Mouse (Mus musculus) MEL (cell line): ENCODE measurements around the gene Gm7714. TPM values are rescaled to one million over a fixed set of nuclear protein-coding genes. Genes with fewer than 3 reads are reported as not detected.

Source experiments
- DNase-seq: peaks from one replicate; pipeline ENCODE4 v3.0.0; 2011; ENCODE audit warnings: low read depth, low spot score
- H3K27ac ChIP-seq: 2 replicates; pipeline ENCODE4 v1.5.1; 2012; ENCODE audit warnings: low read depth, mild to moderate bottlenecking, control low read depth, low read length, moderate library complexity; ENCODE audit not compliant: control insufficient read depth
- H3K27me3 ChIP-seq, 2 experiments: fragments of 150-350 bp in 1 of 2; sonication (generic) in 1 of 2; 2 replicates each; pipeline ENCODE4 v1.6.1; 2012; ENCODE audit warnings: low read length in 2 of 2, mild to moderate bottlenecking in 2 of 2, improper control_type of control experiment in 1 of 2, moderate library complexity in 1 of 2; ENCODE audit not compliant: insufficient read depth in 2 of 2, control insufficient read depth in 1 of 2
- H3K36me3 ChIP-seq, 2 experiments: 2 replicates each; pipeline ENCODE4 v1.6.1; 2012 to 2014; ENCODE audit warnings: low read length in 2 of 2, improper control_type of control experiment in 1 of 2, inconsistent platforms in 1 of 2, mild to moderate bottlenecking in 1 of 2; ENCODE audit not compliant: insufficient read depth in 2 of 2, control insufficient read depth in 1 of 2
- H3K4me1 ChIP-seq, 2 experiments: fragments of 150-350 bp in 1 of 2; sonication (generic) in 1 of 2; 2 replicates each; pipeline ENCODE4 v1.6.1; 2012; ENCODE audit warnings: low read length in 2 of 2, improper control_type of control experiment in 1 of 2, mild to moderate bottlenecking in 1 of 2; ENCODE audit not compliant: insufficient read depth in 2 of 2, control insufficient read depth in 1 of 2
- H3K4me3 ChIP-seq, 2 experiments: fragments of 150-350 bp in 1 of 2; sonication (generic) in 1 of 2; 2 replicates each; pipeline ENCODE4 v1.5.1; 2012; ENCODE audit warnings: low read depth in 2 of 2, low read length in 2 of 2, mild to moderate bottlenecking in 2 of 2, moderate library complexity in 2 of 2, control low read depth in 1 of 2, improper control_type of control experiment in 1 of 2; ENCODE audit not compliant: control insufficient read depth in 1 of 2, insufficient read depth in 1 of 2
- H3K79me2 ChIP-seq: 2 replicates; pipeline ENCODE4 v1.6.1; 2012; ENCODE audit warnings: mild to moderate bottlenecking, low read length, moderate library complexity; ENCODE audit not compliant: control insufficient read depth, poor library complexity, insufficient read depth
- H3K9ac ChIP-seq: 2 replicates; pipeline ENCODE4 v1.6.1; 2012; ENCODE audit warnings: low read depth, mild to moderate bottlenecking, control low read depth, low read length, moderate library complexity; ENCODE audit not compliant: control insufficient read depth, poor library complexity, severe bottlenecking
- H3K9me3 ChIP-seq: fragments of 150-350 bp; sonication (generic); replicated peaks from 2 replicates; pipeline ENCODE4 v1.6.1; 2012; ENCODE audit warnings: mild to moderate bottlenecking, low read length, improper control_type of control experiment, moderate library complexity; ENCODE audit not compliant: insufficient read depth
- CTCF ChIP-seq, 3 experiments: IDR thresholded peaks in 2 of 3; conservative IDR thresholded peaks in 1 of 3; 2 replicates each; pipeline ENCODE4 v1.5.1; 2011 to 2012; ENCODE audit warnings: low read length in 3 of 3, low read depth in 2 of 3, mild to moderate bottlenecking in 2 of 3, improper control_type of control experiment in 1 of 3, inconsistent platforms in 1 of 3, mixed read lengths in 1 of 3, moderate library complexity in 1 of 3; ENCODE audit not compliant: control insufficient read depth in 1 of 3, insufficient read depth in 1 of 3, poor library complexity in 1 of 3, severe bottlenecking in 1 of 3
- E2F4 ChIP-seq: IDR thresholded peaks from 2 replicates; pipeline ENCODE4 v1.6.1; 2011; ENCODE audit warnings: low read depth, low read length, improper control_type of control experiment, borderline replicate concordance
- EP300 ChIP-seq, 2 experiments: IDR thresholded peaks; 2 replicates each; pipeline ENCODE4 v1.6.1; 2011; ENCODE audit warnings: improper control_type of control experiment in 2 of 2, low read length in 2 of 2, low read depth in 1 of 2, mild to moderate bottlenecking in 1 of 2
- ETS1 ChIP-seq: IDR thresholded peaks from 2 replicates; pipeline ENCODE4 v1.6.1; 2012; ENCODE audit warnings: low read depth, mild to moderate bottlenecking, inconsistent platforms, low read length, improper control_type of control experiment, moderate library complexity
- HCFC1 ChIP-seq: IDR thresholded peaks from 2 replicates; pipeline ENCODE4 v1.6.1; 2012; ENCODE audit warnings: low read depth, mild to moderate bottlenecking, inconsistent platforms, low read length, improper control_type of control experiment, moderate library complexity
- MAFK ChIP-seq: IDR thresholded peaks from 2 replicates; pipeline ENCODE4 v1.6.1; 2011; ENCODE audit warnings: low read depth, mild to moderate bottlenecking, low read length, improper control_type of control experiment, borderline replicate concordance
- MEF2A ChIP-seq: IDR thresholded peaks from 2 replicates; pipeline ENCODE4 v1.6.1; 2014; ENCODE audit warnings: low read depth, mild to moderate bottlenecking, inconsistent platforms, low read length, improper control_type of control experiment; ENCODE audit not compliant: poor library complexity, insufficient replicate concordance, severe bottlenecking; ENCODE audit errors: extremely low read depth
- MYB ChIP-seq: IDR thresholded peaks from 2 replicates; pipeline ENCODE4 v1.6.1; 2011; ENCODE audit warnings: mild to moderate bottlenecking, low read depth, low read length, improper control_type of control experiment
- MYC ChIP-seq: IDR thresholded peaks from 2 replicates; pipeline ENCODE4 v1.6.1; 2011; ENCODE audit warnings: low read depth, mild to moderate bottlenecking, low read length, improper control_type of control experiment, moderate library complexity
- NELFE ChIP-seq: IDR thresholded peaks from 2 replicates; pipeline ENCODE4 v1.6.1; 2011; ENCODE audit warnings: low read depth, low read length, improper control_type of control experiment
- NRF1 ChIP-seq: IDR thresholded peaks from 2 replicates; pipeline ENCODE4 v1.6.1; 2014; ENCODE audit warnings: low read depth, mild to moderate bottlenecking, inconsistent platforms, low read length, improper control_type of control experiment, moderate library complexity; ENCODE audit not compliant: poor library complexity, insufficient read depth, severe bottlenecking
- POLR2AphosphoS5 ChIP-seq: IDR thresholded peaks from 2 replicates; pipeline ENCODE4 v1.6.1; 2012; ENCODE audit warnings: low read depth, borderline replicate concordance, mild to moderate bottlenecking, inconsistent platforms, low read length, moderate library complexity, mixed read lengths
- RAD21 ChIP-seq: IDR thresholded peaks from 2 replicates; pipeline ENCODE4 v1.6.1; 2011; ENCODE audit warnings: mild to moderate bottlenecking, low read depth, low read length, improper control_type of control experiment
- SIN3A ChIP-seq: IDR thresholded peaks from 2 replicates; pipeline ENCODE4 v1.6.1; 2012; ENCODE audit warnings: low read length, improper control_type of control experiment, inconsistent platforms
- TBP ChIP-seq: IDR thresholded peaks from 2 replicates; pipeline ENCODE4 v1.8.0; 2011; ENCODE audit warnings: low read depth, low read length, improper control_type of control experiment
- TCF12 ChIP-seq: IDR thresholded peaks from 2 replicates; pipeline ENCODE4 v1.6.1; 2014; ENCODE audit warnings: low read depth, mild to moderate bottlenecking, inconsistent platforms, low read length, improper control_type of control experiment, moderate library complexity
- UBTF ChIP-seq: IDR thresholded peaks from 2 replicates; pipeline ENCODE4 v1.6.1; 2012; ENCODE audit warnings: low read depth, mild to moderate bottlenecking, inconsistent platforms, low read length, improper control_type of control experiment, moderate library complexity, borderline replicate concordance; ENCODE audit not compliant: insufficient read depth
- ZC3H11A ChIP-seq: IDR thresholded peaks from 2 replicates; pipeline ENCODE4 v1.6.1; 2012; ENCODE audit warnings: low read depth, mild to moderate bottlenecking, inconsistent platforms, low read length, improper control_type of control experiment
- ZMIZ1 ChIP-seq: IDR thresholded peaks from 2 replicates; pipeline ENCODE4 v1.6.1; 2012; ENCODE audit warnings: low read depth, mild to moderate bottlenecking, inconsistent platforms, low read length, improper control_type of control experiment, moderate library complexity
- ZNF384 ChIP-seq: IDR thresholded peaks from 2 replicates; pipeline ENCODE4 v1.6.1; 2012; ENCODE audit warnings: low read depth, mild to moderate bottlenecking, inconsistent platforms, low read length, improper control_type of control experiment
- polyA plus RNA-seq, 2 experiments: library from polyadenylated mRNA; stranded (reverse) in 1 of 2; unstranded in 1 of 2; fragments of >175 nt in 1 of 2; fragments of >200 nt in 1 of 2; gene quantifications; 2 replicates each; pipeline versions ENCODE4 v1.2.1 to v1.2.4; 2012; ENCODE audit warnings: low replicate concordance in 2 of 2, low read depth in 1 of 2; ENCODE audit not compliant: insufficient read length in 2 of 2, insufficient read depth in 1 of 2, missing spikeins in 1 of 2
- total RNA-seq: library from RNA; depleted of rRNA; stranded (reverse); fragments of 300-350 nt; gene quantifications from 2 replicates; pipeline ENCODE4 v1.2.3, GENCODE M21; 2012; rRNA removed

The Gm7714 gene
- total and polyA plus RNA-seq, 3 experiments = not detected

DNA sequence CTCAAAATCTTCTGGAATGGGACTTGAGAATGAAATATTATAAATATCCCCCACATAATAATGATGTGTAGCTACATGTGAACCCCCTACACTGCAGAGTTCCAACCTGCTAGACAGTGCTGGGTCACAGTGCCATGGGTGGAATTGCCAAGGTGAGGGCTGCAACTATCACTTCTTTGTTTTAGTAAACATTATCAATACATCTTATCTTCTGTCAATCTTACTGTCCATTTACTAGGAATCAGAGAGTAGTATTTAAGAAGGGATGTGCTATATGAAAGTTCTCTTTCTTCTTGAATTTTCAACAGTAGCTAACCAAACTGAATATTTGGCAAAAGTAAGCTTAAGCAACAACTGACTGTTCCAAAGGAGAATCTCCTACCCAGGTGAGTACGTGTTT lies 48.3 kb downstream of the Gm7714 start, which contains the start of gene Prol1:
Gene Prol1, plus strand, starts transcription at position 301 of the 400 bp plus-strand sequence.
- Histone ChIP-seq H3K4me3 (no peak within 1 kb of the TSS), H3K27me3 (no peaks in the 10 kb centered on the region), H3K79me2 (no peaks in the 10 kb centered on the region), H3K9me3 (no peaks in the 10 kb centered on the region), H3K36me3 (no peaks in the 10 kb centered on the region), H3K9ac (no peak within 1 kb of the TSS), H3K27ac (no peak within 1 kb of the TSS), H3K4me1 (no peaks in the 10 kb centered on the region)
- TF ChIP-seq ZMIZ1 (no peak), HCFC1 (no peak), MAFK (no peak), ETS1 (no peak), ZNF384 (no peak), POLR2AphosphoS5 (no peak), CTCF (IDR thresholded peaks at IDR 0.05 in 2 of 3, conservative IDR thresholded peaks at IDR 0.05 in 1 of 3; ENCODE audit: control insufficient read depth in 1 of 3, insufficient read depth in 1 of 3, low read depth in 2 of 3, low read length in 3 of 3, poor library complexity in 1 of 3, severe bottlenecking in 1 of 3) (no peak), NRF1 (no peak), MEF2A (no peak), NELFE (no peak), E2F4 (no peak), ZC3H11A (no peak), MYC (no peak), TCF12 (no peak), EP300 (IDR thresholded peaks at IDR 0.05; ENCODE audit: low read depth in 1 of 2, low read length in 2 of 2) (no peak), RAD21 (no peak), TBP (no peak), UBTF (no peak), MYB (no peak), SIN3A (no peak)
- no peak for DNase-seq

Other genes starting within 250 kb of the Gm7714 start
- gene Smr2, start 182.4 kb upstream of the Gm7714 start, total RNA-seq = not detected in 2 replicates
- gene Smr2, start 182.4 kb upstream of the Gm7714 start, polyA plus RNA-seq = not detected
- not detected in 2 replicates for gene Gm11116, start 157.4 kb upstream of the Gm7714 start, total RNA-seq
- gene Gm11116, start 157.4 kb upstream of the Gm7714 start, polyA plus RNA-seq = not detected
- gene Gm11115, start 114.8 kb upstream of the Gm7714 start, total RNA-seq = not detected in 2 replicates
- not detected for gene Gm11115, start 114.8 kb upstream of the Gm7714 start, polyA plus RNA-seq
- not detected in 2 replicates for gene Prol1, start 48.4 kb downstream of the Gm7714 start, total RNA-seq
- not detected for gene Prol1, start 48.4 kb downstream of the Gm7714 start, polyA plus RNA-seq
- not detected in 2 replicates for gene Amtn, start 107.2 kb downstream of the Gm7714 start, total RNA-seq
- gene Amtn, start 107.2 kb downstream of the Gm7714 start, polyA plus RNA-seq = not detected
- gene Ambn, start 187.1 kb downstream of the Gm7714 start, total RNA-seq = not detected in 2 replicates
- not detected for gene Ambn, start 187.1 kb downstream of the Gm7714 start, polyA plus RNA-seq
- not detected in 2 replicates for gene Enam, start 219.1 kb downstream of the Gm7714 start, total RNA-seq
- gene Enam, start 219.1 kb downstream of the Gm7714 start, polyA plus RNA-seq = not detected